In genomic region chr9:110249823-110250543, GRCm38 (mm10) we compare ENCODE assay signal across 9 mouse cellular contexts. TPM values are rescaled to one million over a fixed set of nuclear protein-coding genes. Genes with fewer than 3 reads are reported as not detected.
DNase-seq lines count a peak whose midpoint lies in the region; ATAC-seq and TF ChIP-seq lines count a peak whose summit lies in the region.
"Had no signal": no experiment of that assay in that cellular context is flagged by ENCODE, and none has a peak within 500 bp of the region (broad histone marks: within the 10 kb centered on the region; RNA-seq: fewer than 3 reads in every experiment).

No protein-coding gene starts in this region.

- H3K27ac ChIP-seq in heart, embryonic 10.5 days = peak overlapping the region; percentile 60
- H3K27ac ChIP-seq in hindbrain, embryonic 12.5 days = peak overlapping the region; percentile 91
- H3K27ac ChIP-seq in limb, embryonic 13.5 days = no peak overlapping the region

- H3K27me3 ChIP-seq in heart, embryonic 10.5 days (ENCODE audit: insufficient read depth, poor library complexity, severe bottlenecking) = peaks cover 30% of the 10 kb centered on the region
- H3K27me3 ChIP-seq in hindbrain, embryonic 12.5 days = peaks cover 1% of the 10 kb centered on the region; the same call in 1 of the 2 replicates
- peaks cover 28% of the 10 kb centered on the region for H3K27me3 ChIP-seq in limb, embryonic 13.5 days
- H3K27me3 ChIP-seq: CH12.LX had no signal

- WGBS in heart, embryonic 10.5 days = 25% methylated on average over 11 of the region's 11 CpGs
- WGBS in hindbrain, embryonic 12.5 days = 5% methylated on average over 11 of the region's 11 CpGs
- WGBS in limb, embryonic 13.5 days = 25% methylated on average over 11 of the region's 11 CpGs

- H3K4me3 ChIP-seq in heart, embryonic 10.5 days = peak overlapping the region; percentile 9; the same call in 1 of the 2 replicates
- no peak overlapping the region for H3K4me3 ChIP-seq in hindbrain, embryonic 12.5 days
- no peak overlapping the region for H3K4me3 ChIP-seq in limb, embryonic 13.5 days

- H3K4me1 ChIP-seq in heart, embryonic 10.5 days = peaks cover 30% of the 10 kb centered on the region
- H3K4me1 ChIP-seq in hindbrain, embryonic 12.5 days = peaks cover 43% of the 10 kb centered on the region
- H3K4me1 ChIP-seq in limb, embryonic 13.5 days = peaks cover 15% of the 10 kb centered on the region

- peak; percentile 85 for ATAC-seq in hindbrain, embryonic 12.5 days (ENCODE audit: low FRiP score)
- no peak for ATAC-seq in limb, embryonic 13.5 days (ENCODE audit: low FRiP score, low read depth)

- TF ChIP-seq CTCF in brain, embryonic 14.5 days (IDR thresholded peaks at IDR 0.05; ENCODE audit: borderline replicate concordance, extremely low read depth, insufficient read depth, insufficient read length) = no peak

- H3K9ac ChIP-seq in hindbrain, embryonic 12.5 days = 0 out of 2 replicates have a peak overlapping the region, but pooled peaks have one; percentile 10
- H3K9ac ChIP-seq in limb, embryonic 13.5 days = 0 out of 2 replicates have a peak overlapping the region, but pooled peaks have one; percentile 4

- peak overlapping the region; percentile 38 for H3K4me2 ChIP-seq in hindbrain, embryonic 12.5 days (replicated peaks)
- H3K4me2 ChIP-seq in limb, embryonic 13.5 days (replicated peaks) = peak overlapping the region; percentile 7; the same call in 1 of the 2 replicates

- TF ChIP-seq POLR2A in brain, embryonic 14.5 days (IDR thresholded peaks at IDR 0.05; ENCODE audit: borderline replicate concordance, extremely low read depth, insufficient read depth, insufficient read length, poor library complexity, severe bottlenecking) = no peak

- no peaks in the 10 kb centered on the region for H3K9me3 ChIP-seq in heart, embryonic 10.5 days
- no peaks in the 10 kb centered on the region for H3K9me3 ChIP-seq in hindbrain, embryonic 12.5 days (replicated peaks)
- H3K9me3 ChIP-seq in limb, embryonic 13.5 days = no peaks in the 10 kb centered on the region

- H3K36me3 ChIP-seq in heart, embryonic 10.5 days = no peaks in the 10 kb centered on the region
- no peaks in the 10 kb centered on the region for H3K36me3 ChIP-seq in hindbrain, embryonic 12.5 days
- H3K36me3 ChIP-seq in limb, embryonic 13.5 days = no peaks in the 10 kb centered on the region

- DNase-seq in heart, embryonic 10.5 days (ENCODE audit: low spot score) = no peak
- no peak for DNase-seq in heart, adult 8-10 months (ENCODE audit: low spot score)
- peak; percentile 96 for DNase-seq in brain, embryonic 14.5 days (ENCODE audit: low read depth)
- peak; percentile 26 to 42 for DNase-seq in right cerebral cortex, postnatal 36 days (ENCODE audit: low spot score in 2 of 2)
- no peak for DNase-seq in gastrocnemius, postnatal 10 days
- no peak for DNase-seq in kidney, adult 9 months

RNA-seq across cellular contexts. Expression of gene Cspg5, which starts 6.4 kb away (rescaled TPM):
- 0.24 and 0.65 TPM in 2 replicates for polyA plus RNA-seq in heart, embryonic 10.5 days (2016; fragmentation: Nextera tagmentation; extraction: Ambion mirVana)
- under 1 TPM; 0.12 to 0.41 (median 0.19) TPM for total RNA-seq in heart, adult 8-10 months (2022)
- polyA plus RNA-seq in brain, embryonic 14.5 days (2012; rRNA removed) = 108 and 139 TPM in 2 replicates
- polyA plus RNA-seq in hindbrain, embryonic 12.5 days (2016; fragmentation: Nextera tagmentation; extraction: Ambion mirVana) = 27.3 and 27.7 TPM in 2 replicates
- polyA plus RNA-seq in limb, embryonic 13.5 days (2015; fragmentation: Nextera tagmentation; extraction: Ambion mirVana) = 3.7 and 4.5 TPM in 2 replicates
- total RNA-seq in gastrocnemius, postnatal 10 days (2021) = 1 to 10 TPM; 1.3 TPM

RNA-seq across cellular contexts. Expression of gene Elp6, which starts 55.0 kb away (rescaled TPM):
- polyA plus RNA-seq in heart, embryonic 10.5 days (2016; fragmentation: Nextera tagmentation; extraction: Ambion mirVana) = 22.1 and 32.3 TPM in 2 replicates
- total RNA-seq in heart, adult 8-10 months (2022) = 1 to 10 TPM; 2.6 to 3.3 (median 3.1) TPM
- polyA plus RNA-seq in brain, embryonic 14.5 days (2012; rRNA removed) = 46.6 and 55.9 TPM in 2 replicates
- 31.5 and 32.2 TPM in 2 replicates for polyA plus RNA-seq in hindbrain, embryonic 12.5 days (2016; fragmentation: Nextera tagmentation; extraction: Ambion mirVana)
- polyA plus RNA-seq in limb, embryonic 13.5 days (2015; fragmentation: Nextera tagmentation; extraction: Ambion mirVana) = 34.4 and 35.8 TPM in 2 replicates
- total RNA-seq in gastrocnemius, postnatal 10 days (2021) = 1 to 10 TPM; 4.2 to 4.7 TPM

Comparison
In these comparisons a context has a peak if more than half of its experiments do, and no peak if none do; other contexts are left out.
1. DNase-seq: peak in brain, embryonic 14.5 days (single experiment) and right cerebral cortex, postnatal 36 days (2 of 2); none in heart, embryonic 10.5 days (single experiment), heart, adult 8-10 months (single experiment), gastrocnemius, postnatal 10 days (single experiment) and kidney, adult 9 months (single experiment).